Mouse (Mus musculus): ENCODE data around the gene Pip5k1c.

- TF ChIP-seq POLR2A (IDR thresholded peaks at IDR 0.05; ENCODE audit: borderline replicate concordance, extremely low read depth, low read depth, low read length) (no peak), CTCF (IDR thresholded peaks at IDR 0.05; ENCODE audit: insufficient read depth, low read length) (no peak)
Measured at GRCm38 (mm10) chr10:81284189-81284588, 8.6 kb upstream of the Pip5k1c start.

All from lung, adult 2 months (tissue).